Mouse (Mus musculus) olfactory bulb, adult 2 months (tissue): ENCODE results near the gene Zfp180. TPM values are rescaled to one million over a fixed set of nuclear protein-coding genes. Genes with fewer than 3 reads are reported as not detected.
A peak's percentile ranks its signal among the peaks of the same experiment; 100 is the strongest.
"Not testable (repeated sequence)": the region's sequence is repeated elsewhere in the genome, so short reads cannot be mapped to it uniquely, and the experiment has no call there.

Experiments used
- H3K27ac ChIP-seq: fragments of 200-500 bp; 2 replicates; pipeline ENCODE4 v1.5.1; 2012; ENCODE audit warnings: low read depth, low read length; ENCODE audit not compliant: insufficient read depth
- H3K4me1 ChIP-seq: fragments of 200-500 bp; 2 replicates; pipeline ENCODE4 v1.6.1; 2012; ENCODE audit warnings: low read length; ENCODE audit not compliant: control insufficient read depth, insufficient read depth
- H3K4me3 ChIP-seq: fragments of 200-500 bp; 2 replicates; pipeline ENCODE4 v1.5.1; 2012; ENCODE audit warnings: mild to moderate bottlenecking, low read depth, low read length, moderate library complexity; ENCODE audit not compliant: insufficient read depth
- CTCF ChIP-seq: fragments of 200-500 bp; IDR thresholded peaks from 2 replicates; pipeline ENCODE4 v1.5.1; 2012; ENCODE audit warnings: low read depth, mild to moderate bottlenecking, low read length, moderate library complexity; ENCODE audit not compliant: insufficient read depth
- POLR2A ChIP-seq: fragments of 200-500 bp; IDR thresholded peaks from 2 replicates; pipeline ENCODE4 v1.6.1; 2012; ENCODE audit warnings: mild to moderate bottlenecking, low read depth, low read length, moderate library complexity; ENCODE audit not compliant: insufficient read depth
- WGBS: fragments of 180-500 bp; shearing (Covaris S2); methylation state at CpG from one replicate; pipeline ENCODE4 v1.1.7; 2018; 5-methylcytosine and 5-hydroxymethylcytosine counted together
- polyA plus RNA-seq: library from polyadenylated mRNA; stranded (reverse); fragments of >200 nt; gene quantifications from 2 replicates; pipeline ENCODE4 v1.2.4, GENCODE M21; 2012; ENCODE audit warnings: low replicate concordance; ENCODE audit not compliant: missing spikeins, insufficient read depth, insufficient read length

Zfp180 gene
- polyA plus RNA-seq = not detected in 2 replicates

DNA sequence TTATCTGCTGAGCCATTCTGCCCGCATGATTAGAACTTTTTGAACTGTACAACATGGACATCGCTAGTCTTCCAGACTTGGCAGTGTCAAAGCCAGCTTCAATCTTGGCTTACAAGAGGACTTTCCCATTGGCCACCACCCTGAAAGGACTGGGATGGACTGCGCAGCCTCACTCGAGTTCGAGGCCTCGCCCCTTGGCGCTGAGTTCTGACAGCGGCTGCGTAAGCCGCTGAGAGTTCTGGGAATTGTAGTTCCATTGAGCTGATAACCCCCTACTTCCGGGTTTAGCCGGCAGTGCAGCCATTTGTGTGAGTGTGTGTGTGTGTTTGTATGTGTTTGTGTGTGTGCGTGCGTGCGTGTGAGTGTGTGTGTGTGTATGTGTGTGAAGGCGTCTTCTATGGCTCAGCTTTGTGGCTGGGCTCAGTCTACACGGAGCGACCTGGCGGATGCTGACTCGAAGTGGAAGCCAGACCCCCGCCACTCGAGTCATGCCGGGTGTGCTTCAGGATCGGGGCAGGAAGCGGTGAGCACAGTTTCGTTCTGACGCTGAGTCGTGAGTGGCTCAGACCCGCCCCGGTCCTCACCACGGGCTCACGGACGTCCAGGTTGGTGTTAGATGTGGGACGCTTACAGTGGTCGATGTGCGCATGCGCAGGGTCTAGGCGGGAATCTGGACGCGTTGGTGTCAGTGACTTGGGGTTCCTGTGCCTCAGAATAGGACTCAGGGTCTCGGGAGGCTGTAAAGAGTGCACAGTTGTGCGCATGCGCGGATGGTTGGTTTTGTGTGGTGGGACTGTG, at the start of gene Zfp180:
Gene Zfp180, plus strand, starts transcription at position 291 of the 798 bp plus-strand sequence.
- TF ChIP-seq POLR2A (peak; percentile 36; the same call in 1 of the 2 replicates), CTCF (no peak)
- Histone ChIP-seq H3K4me1 (peaks cover 14% of the 10 kb centered on the region), H3K27ac (peak within 1 kb of the TSS; percentile 32), H3K4me3 (peak within 1 kb of the TSS; percentile 64)
- 19% methylated on average over 44 of the region's 44 CpGs for WGBS

DNA sequence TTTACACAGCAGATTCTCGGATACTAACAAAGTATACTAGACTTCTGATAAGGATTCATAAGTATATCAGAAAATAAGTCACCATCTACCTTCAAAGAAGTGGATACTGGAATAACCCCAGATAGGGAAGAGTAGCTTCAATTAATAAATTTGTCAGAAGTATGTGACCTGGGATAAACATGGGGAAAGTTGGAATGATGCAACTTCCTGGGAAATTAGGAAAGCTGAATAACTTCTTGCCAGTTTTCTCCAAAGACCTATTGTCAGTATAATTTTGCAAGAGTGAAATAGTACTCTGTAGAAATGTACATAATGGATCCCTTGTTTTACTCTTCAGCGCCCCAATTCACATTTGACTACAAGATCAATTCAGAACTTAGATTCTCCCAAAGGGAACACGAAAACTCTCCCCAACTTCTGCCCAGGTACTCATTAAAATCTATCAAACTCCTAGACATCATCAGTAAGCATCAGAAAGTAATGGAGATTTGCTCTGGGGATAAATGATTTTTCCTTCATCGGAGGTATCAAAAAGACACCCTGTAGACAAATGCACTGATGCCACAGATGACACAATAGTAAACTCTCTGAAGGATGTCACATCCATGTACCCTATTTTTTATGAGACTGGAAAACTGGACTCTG, 28.9 kb upstream of the Zfp180 start, which contains the start of gene Vmn1r183:
Gene Vmn1r183, plus strand, starts transcription at position 595 of the 645 bp plus-strand sequence.
- H3K4me1 ChIP-seq = no peaks in the 10 kb centered on the region
- no peak within 1 kb of the TSS for H3K4me3 ChIP-seq
- no peak within 1 kb of the TSS for H3K27ac ChIP-seq
- TF ChIP-seq CTCF (no peak), POLR2A (no peak)
- WGBS = 71% methylated on average over 4 of the region's 4 CpGs

DNA sequence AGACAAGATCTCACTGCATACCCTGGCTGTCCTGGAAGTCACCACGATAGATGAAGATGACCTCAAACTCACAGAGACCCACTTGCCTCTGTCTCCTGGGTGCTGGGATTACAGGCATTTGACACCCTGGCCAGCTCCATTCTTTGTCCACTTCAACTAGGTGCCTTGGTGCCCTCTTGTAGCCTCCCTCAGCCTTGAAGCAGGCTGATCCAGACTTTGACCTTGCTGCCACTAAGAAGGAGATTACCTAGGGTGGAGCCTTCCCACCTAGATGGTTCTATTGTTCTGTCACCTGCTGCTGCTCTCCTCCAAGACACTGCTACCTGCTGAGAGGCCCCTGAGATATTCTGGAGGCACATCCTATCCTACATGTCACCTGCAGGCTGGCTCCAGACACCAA, 7.3 kb upstream of the Zfp180 start:
- not testable (repeated sequence) for H3K4me3 ChIP-seq, H3K27ac ChIP-seq, H3K4me1 ChIP-seq
- whole genome bisulfite sequencing = 15% methylated on average over 1 of the region's 1 CpGs

DNA sequence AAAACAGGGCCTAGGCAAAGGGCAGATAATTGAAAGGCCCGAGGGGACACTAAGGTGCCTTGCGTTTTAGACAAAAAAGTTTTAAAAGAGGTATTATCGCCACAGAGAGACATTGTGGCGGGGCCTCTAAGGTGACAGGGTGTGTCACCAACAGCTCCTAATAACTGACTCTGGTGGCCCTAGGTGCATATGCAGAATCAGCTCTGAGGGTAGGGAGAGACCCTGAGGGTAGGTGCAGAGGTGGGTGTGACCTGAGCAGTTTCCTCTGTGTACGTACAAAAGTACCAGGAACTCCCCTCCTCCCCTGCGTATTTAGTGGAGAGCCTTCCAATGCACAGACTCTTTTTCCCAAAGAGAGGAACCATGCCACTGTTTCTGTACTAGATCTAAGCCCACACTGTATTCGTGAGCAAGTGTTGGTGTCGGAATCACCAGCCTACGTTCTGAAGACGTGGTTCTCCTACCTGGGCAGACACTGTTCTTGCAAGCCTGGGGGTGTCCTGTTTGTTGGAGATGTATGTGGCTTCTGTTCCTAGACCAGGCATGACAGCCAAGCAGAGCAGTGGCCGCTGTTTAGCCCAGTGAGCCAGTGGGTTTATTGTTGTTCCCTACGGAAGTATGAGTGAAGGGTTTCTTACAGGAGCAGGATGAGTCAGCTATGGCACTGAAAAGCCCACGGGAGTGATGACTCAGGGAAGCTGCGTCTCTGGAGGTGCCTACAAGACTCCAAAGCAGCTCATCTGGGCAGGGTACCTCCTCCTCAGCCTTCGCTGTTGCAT, 922 bp downstream of the Zfp180 start:
- WGBS = 23% methylated on average over 15 of the region's 15 CpGs
- Histone ChIP-seq H3K4me3 (peak overlapping the region; percentile 64), H3K27ac (no peak overlapping the region), H3K4me1 (peaks cover 14% of the 10 kb centered on the region)
- TF ChIP-seq POLR2A (no peak), CTCF (no peak)

DNA sequence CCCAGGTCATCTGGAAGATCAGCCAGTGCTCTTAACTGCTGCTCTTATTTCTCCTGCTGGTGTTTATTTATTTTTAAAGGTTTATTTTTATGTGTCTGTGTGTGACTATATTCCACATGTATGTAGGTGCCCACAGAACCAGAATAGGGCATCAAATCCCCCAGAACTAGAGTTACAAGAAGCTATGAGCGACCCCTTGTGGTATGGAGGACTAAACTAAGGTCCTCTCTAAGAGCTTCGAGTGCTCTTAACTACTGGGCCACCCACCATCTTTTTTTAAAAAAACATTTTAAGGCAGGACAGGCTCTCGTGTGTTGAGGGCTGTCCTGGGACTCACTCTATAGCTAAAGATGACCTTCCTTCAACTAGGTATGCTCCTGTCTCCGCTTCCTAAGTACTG, 5.1 kb downstream of the Zfp180 start:
- TF ChIP-seq POLR2A (no peak), CTCF (no peak)
- Histone ChIP-seq H3K4me3 (no peak overlapping the region), H3K4me1 (peaks cover 14% of the 10 kb centered on the region), H3K27ac (no peak overlapping the region)
- 97% methylated on average over 4 of the region's 4 CpGs for WGBS

DNA sequence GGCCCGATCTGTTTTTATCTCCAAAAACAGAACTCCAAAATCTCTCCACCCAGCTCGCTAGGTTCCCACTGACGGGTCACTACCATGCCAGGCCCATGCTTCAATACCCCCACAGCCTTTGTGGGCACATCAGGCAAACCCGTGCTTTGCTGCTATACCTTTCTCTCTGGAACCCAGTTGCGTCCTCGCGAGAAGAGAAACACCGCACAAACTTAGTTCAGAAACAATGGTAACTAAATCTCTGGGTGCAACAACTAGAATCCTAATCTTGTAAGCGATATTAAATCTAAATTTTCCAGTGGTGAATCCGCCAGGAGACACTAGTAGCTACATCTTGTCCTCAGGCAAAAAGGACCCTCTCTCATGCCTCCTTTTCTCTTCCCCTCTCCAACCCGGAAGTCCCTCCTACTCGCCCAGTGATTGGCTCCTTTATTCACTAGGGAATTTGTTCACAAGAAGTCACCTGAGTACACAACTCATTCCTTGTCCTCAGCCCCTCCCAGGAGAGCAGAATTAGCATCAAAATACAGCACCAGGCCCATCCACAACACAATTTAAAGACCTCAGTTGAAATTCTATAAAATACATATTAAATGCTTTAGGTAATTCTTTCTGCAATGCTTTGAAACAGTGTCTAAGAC, 5.9 kb downstream of the Zfp180 start:
- Histone ChIP-seq H3K4me3 (no peak overlapping the region), H3K27ac (no peak overlapping the region), H3K4me1 (peaks cover 14% of the 10 kb centered on the region)
- TF ChIP-seq CTCF = no peak
- 97% methylated on average over 12 of the region's 12 CpGs for WGBS

DNA sequence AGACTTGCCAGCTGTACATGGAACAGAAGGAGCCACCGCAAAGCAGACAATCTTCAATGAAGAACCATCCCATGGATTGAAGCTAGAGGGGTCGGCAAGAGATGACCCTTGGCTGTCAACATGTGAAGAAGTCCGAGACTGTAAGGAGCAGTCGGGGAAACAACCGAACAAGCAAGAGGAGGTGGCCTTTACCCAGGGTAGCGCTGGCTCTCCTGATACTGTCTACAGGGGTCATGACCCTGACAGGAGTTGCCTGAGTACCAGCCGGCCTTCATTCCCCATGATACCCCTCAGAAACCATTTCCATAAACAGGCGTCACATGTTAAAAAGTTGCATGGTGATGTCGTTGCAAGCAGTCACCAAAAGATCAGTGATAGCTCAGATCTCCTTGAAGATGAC, 22.7 kb downstream of the Zfp180 start:
- 97% methylated on average over 9 of the region's 9 CpGs for whole genome bisulfite sequencing
- H3K27ac ChIP-seq = no peak overlapping the region
- no peak overlapping the region for H3K4me3 ChIP-seq
- TF ChIP-seq CTCF (no peak), POLR2A (no peak)
- H3K4me1 ChIP-seq = no peaks in the 10 kb centered on the region

DNA sequence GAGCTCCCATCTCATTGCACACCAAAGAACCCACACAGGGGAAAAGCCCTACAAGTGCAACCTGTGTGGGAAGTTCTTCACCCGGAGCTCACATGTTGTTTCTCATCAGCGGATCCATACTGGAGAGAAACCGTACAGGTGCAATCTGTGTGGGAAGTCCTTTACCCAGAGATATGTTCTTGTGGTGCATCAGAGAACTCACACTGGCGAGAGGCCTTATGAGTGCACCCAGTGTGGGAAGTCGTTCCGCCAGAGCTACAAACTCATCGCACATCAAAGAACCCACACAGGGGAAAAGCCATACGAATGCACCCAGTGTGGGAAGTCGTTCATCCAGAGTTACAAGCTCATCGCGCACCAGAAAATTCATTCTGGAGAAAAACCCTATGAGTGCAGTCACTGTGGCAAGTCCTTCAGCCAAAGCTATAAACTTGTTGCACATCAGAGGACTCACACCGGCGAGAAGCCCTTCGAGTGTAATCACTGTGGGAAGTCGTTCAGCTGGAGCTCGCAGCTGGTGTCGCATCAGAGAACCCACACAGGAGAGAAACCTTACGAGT, 23.5 kb downstream of the Zfp180 start:
- WGBS = 96% methylated on average over 18 of the region's 18 CpGs
- H3K27ac ChIP-seq = no peak overlapping the region
- no peak overlapping the region for H3K4me3 ChIP-seq
- H3K4me1 ChIP-seq = no peaks in the 10 kb centered on the region
- TF ChIP-seq CTCF = no peak
- TF ChIP-seq POLR2A = no peak
